In genomic region chr4:96789905-96790304, GRCm38 (mm10) we compare ENCODE assay signal across 17 mouse cellular contexts. TPM values are rescaled to one million over a fixed set of nuclear protein-coding genes. Genes with fewer than 3 reads are reported as not detected.
"Had no signal": no experiment of that assay in that cellular context is flagged by ENCODE, and none has a peak within 500 bp of the region (broad histone marks: within the 10 kb centered on the region; RNA-seq: fewer than 3 reads in every experiment).

No protein-coding gene starts in this region.

- H3K9ac ChIP-seq: liver, embryonic 13.5 days; liver, postnatal 0 days; lung, embryonic 15.5 days; midbrain, embryonic 12.5 days had no signal

- ATAC-seq: liver, postnatal 0 days had no signal

- H3K4me1 ChIP-seq: liver, embryonic 13.5 days; lung, embryonic 15.5 days; midbrain, embryonic 12.5 days had no signal

- H3K4me2 ChIP-seq: liver, embryonic 13.5 days; lung, embryonic 15.5 days; midbrain, embryonic 12.5 days had no signal

- H3K36me3 ChIP-seq: liver, embryonic 13.5 days; lung, embryonic 15.5 days; midbrain, embryonic 12.5 days had no signal

- H3K27me3 ChIP-seq: liver, embryonic 13.5 days; lung, embryonic 15.5 days; midbrain, embryonic 12.5 days had no signal

- H3K27ac ChIP-seq: layer of hippocampus, adult 2 months; liver, embryonic 13.5 days; lung, embryonic 15.5 days; midbrain, embryonic 12.5 days; stomach, postnatal 0 days had no signal

- DNase-seq: kidney, adult 18-20 months; kidney, postnatal 10 days; kidney, postnatal 4 days; left cerebral cortex, postnatal 4 days; liver; liver, embryonic 13.5 days; liver, postnatal 0 days; lung, postnatal 14 days; right cerebral cortex, postnatal 14 days; thymus, postnatal 4 days had no signal

- H3K4me3 ChIP-seq: layer of hippocampus, adult 2 months; liver, embryonic 13.5 days; lung, embryonic 15.5 days; midbrain, embryonic 12.5 days had no signal

- H3K9me3 ChIP-seq: liver, embryonic 13.5 days; lung, embryonic 15.5 days; midbrain, embryonic 12.5 days had no signal

RNA-seq across cellular contexts. Expression of gene Gm12695, which starts 4.9 kb away (rescaled TPM):
- polyA plus RNA-seq: kidney, embryonic 14.5 days; liver, embryonic 13.5 days; liver, postnatal 0 days; midbrain, embryonic 12.5 days; midbrain, postnatal 0 days; neural tube, embryonic 11.5 days; stomach, postnatal 0 days had no signal
